Mouse (Mus musculus) 3134 (cell line): ENCODE results near the gene Dbr1.
"Not testable (repeated sequence)": the region's sequence is repeated elsewhere in the genome, so short reads cannot be mapped to it uniquely, and the experiment has no call there.

Source experiments
- DNase-seq: peaks from one replicate; pipeline ENCODE4 v3.0.0-alpha.2; 2011; ENCODE audit warnings: low spot score; ENCODE audit not compliant: insufficient read length; ENCODE audit errors: extremely low read depth

The Dbr1 gene

DNA sequence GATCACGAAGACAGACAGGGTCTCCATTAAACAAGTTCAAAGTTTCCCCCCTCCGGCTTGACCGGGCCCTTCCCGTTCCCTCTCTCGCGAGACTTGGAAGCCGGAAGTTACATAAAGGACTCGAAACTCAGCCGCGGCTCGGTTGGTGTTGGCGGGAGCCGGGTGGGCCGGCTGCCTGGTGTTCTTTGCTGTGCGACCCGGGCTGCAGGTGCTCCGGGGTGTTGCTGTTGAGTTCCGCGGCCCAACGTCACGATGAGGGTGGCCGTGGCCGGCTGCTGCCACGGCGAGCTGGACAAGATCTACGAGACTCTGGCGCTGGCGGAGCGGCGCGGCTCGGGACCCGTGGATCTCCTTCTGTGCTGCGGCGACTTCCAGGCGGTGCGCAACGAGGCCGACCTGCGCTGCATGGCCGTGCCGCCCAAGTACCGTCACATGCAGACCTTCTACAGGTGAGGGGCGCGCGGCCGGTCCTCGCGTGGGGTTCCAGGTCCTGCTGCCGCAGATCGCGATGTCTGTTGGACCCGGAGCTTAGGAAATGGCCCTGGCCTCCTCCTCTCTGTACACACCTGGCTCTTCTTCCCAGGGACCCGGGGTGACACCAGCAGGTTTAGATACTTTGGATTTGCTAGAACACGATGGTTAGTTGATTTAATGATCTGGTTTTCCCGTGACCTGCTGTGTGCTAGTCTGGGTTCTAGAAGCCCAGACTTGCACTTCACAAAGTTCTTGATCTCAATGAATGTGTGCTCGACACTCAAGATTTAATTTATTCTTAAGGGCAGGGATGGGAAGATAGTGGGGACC is at the start of gene Dbr1:
Gene Dbr1 (plus strand): TSS at position 123 of the 804 bp plus-strand sequence.
- DNase-seq, result peak; percentile 89

DNA sequence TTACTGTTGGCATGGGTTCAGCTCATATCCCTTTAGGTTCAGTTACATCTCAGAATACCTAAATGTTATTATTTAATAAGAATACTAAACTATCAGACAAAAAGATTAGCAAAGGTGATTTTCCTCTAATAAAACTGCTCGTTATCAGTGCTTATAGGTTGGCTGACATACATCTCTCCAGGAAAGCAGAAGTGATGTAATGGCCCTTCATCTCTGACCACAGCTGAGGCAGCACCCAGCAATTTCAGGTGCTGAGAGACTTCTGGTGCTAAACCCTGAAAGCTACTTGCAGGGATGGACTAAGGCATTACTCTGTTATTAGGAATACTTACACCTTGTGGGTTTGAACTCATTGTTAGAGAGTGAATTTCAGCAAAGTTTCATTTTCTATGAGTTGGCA is 43.7 kb upstream of the Dbr1 start:
- no peak for DNase-seq

DNA sequence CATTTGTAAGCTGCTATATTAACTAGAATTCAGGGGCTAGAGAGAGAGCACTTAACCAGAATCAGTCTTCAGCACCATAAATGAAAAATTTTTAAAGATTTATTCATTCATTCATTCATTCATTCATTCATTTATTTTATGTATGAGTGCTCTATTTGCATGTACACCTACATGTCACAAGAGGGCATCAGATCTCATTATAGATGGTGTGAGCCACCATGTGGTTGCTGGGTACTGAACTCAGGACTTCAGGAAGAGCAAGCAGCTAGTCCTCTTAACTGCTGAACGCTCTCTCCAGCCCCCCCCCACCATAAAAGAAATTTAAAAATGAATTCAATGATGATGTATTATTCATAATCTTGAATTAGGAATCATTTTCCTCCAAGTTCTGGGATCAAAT is 29.3 kb upstream of the Dbr1 start:
- no peak for DNase-seq

DNA sequence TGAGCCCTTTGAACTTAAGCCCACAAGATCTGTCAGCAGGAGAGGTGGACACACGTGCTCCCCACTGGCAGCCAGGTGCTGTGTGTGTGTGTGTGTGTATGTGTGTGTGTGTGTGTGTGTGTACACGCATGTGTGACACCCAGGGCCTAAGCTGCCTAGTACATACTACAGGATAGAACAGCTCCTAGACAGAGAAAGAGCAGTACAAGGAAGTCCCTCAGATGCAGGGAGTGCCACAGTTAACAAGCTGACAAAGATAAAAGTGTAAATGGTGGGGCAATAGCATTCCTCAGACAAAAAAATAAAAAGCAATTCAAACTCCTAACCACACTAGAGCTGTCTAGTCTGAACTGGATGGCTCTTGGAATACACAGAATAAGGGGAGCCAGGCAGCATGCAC is 23.5 kb upstream of the Dbr1 start:
- DNase-seq, result no peak

DNA sequence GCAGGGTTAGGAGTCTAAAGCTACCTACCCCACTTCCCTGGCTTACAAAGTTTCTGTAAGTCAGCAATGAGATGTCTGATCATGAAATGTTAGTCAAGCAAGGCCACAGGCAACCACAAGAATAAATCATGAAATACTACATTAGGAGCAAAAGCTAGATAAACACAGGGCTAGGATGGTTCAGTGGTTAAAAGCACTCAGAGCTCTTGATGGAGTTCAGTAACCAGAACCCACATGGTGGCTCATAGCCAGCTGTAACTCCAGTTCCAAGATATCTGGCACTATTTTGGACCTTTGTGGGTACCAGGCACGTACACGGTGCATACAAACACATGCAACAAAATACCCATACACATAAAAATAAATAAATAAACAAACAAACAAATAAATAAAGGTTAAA is 22.6 kb upstream of the Dbr1 start:
- no peak for DNase-seq

DNA sequence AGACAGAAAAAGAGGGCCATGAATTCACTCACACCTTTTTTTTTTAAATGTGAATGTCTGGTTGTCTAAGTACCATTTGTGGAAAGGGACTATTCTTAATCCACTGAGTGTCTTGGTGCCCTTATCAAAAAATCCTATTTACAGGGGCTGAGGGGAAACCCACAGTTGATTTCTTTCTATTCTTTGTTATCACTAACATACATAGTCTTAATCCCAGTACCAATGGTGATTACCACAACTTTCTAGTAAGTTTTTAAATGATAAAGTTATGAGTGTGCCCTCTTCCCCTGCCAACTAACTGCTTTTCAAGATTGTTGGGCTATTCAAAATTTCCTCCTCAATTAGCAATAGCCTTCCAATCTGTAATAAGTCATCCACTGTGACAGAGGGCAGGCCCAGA is 21.5 kb upstream of the Dbr1 start:
- no peak for DNase-seq

DNA sequence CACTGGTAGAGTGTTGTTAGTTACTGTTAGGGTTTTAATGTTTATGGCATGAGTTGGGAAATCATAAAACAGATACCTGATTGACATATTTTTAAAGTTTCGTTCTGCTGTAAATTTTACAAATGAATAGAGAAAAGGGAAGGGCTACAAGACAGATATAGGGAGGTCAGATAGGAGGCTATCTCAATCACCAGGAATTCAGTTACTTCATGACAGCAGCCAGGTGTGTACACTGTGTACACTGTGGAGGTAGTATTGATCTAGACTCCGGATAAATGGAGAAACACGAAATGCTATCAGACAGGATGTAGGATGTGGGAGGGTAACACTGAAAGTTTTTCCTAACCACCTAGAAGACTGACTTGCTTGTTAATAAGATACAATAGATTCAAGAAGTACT is 20.3 kb upstream of the Dbr1 start:
- no peak for DNase-seq

DNA sequence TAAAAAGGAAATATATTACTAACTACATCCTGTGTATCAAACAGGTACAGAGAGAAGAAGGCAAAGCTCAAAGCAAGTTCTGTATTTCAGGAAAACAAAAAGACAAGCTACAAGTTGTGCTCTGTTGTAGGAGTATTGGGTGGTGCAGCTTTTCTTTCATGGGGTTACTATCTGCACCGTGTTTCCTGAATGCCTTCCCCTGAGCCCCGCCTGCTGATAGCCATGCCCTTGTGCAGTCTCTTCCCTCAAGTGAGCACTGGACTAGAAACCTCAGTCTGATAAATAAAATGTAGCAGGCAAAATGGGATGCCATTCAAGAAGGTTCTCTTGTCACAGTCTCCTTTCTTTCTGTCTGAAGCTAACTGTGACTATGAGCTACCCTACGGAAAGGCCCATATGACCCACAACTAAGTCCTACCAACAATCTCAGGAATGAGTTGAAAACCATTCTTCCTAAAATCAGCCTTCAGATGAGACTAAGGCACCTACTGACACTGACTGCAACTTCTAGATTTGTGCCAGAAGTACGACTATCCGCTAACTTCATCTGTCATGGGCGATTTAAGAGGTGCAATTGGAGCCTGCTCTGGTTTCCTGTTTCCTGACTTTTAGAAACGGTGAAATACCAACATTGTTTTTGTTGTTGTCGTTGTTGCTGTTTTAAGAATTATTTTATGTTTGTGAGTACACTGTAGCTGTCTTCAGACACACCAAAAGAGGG is 17.9 kb upstream of the Dbr1 start:
- DNase-seq, result no peak

DNA sequence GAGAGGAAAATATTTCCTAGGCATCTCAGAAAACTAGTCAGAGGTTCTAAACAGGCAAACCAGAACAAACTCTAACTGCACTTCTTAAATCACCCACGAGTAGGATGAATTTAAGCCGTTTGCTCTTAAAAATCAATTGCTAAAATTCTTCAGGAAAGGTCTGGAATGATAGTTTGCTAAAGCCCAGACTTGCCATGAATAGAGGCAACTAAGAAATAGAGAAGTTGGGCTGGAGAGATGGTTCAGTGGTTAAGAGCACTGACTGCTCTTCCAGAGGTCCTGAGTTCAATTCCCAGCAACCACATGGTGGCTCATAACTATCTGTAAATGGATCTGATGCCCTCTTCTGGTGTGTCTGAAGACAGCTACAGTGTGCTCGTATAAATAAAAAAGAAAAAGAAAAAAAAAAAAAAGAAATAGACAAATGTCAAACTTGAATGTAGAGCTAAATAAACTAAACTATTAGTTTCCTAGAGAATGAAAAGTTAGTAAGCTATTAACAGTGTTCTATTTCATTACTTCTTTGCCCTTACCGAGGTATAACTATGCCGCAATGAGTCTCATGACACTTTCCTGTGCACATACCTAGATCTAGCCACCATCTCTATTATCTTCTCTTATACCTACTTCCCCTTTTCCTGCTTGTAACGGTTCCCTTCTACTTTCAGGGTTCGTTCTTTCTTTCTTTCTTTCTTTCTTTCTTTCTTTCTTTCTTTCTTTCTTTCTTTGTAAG is 16.6 kb upstream of the Dbr1 start:
- no peak for DNase-seq

DNA sequence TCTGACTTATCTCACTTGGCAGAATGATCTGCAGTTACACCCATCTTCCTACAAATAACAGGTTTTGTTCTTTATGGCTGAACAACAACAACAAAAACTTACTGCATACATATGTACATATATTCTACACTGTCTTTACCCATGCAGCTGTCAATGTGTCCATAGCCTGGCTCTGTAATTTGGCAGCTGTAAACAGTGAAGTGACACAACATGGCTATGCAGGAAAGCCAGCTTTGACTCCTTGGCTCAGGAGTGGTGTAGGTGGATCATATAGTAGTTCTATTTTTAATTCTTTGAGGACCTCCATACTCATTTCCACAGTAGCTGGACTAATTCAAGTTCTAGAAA is 16.1 kb upstream of the Dbr1 start:
- DNase-seq, result no peak

DNA sequence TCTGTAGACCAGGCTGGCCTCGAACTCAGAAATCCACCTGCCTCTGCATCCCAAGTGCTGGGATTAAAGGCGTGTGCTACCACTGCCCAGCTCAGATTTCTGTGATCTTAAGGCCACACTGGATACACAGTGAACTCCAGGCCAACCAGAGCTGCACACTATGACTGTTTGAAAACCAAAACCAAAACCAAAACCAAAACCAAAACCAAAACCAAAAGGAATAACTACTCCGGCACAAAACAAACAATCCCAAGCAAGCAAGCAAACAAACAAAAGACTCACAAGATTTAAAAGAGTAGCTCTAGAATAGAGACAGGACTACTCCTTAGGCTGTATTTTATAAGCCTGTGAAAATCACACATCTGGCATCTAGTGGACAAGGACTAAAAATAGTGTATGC is 15.2 kb upstream of the Dbr1 start:
- DNase-seq, result no peak

DNA sequence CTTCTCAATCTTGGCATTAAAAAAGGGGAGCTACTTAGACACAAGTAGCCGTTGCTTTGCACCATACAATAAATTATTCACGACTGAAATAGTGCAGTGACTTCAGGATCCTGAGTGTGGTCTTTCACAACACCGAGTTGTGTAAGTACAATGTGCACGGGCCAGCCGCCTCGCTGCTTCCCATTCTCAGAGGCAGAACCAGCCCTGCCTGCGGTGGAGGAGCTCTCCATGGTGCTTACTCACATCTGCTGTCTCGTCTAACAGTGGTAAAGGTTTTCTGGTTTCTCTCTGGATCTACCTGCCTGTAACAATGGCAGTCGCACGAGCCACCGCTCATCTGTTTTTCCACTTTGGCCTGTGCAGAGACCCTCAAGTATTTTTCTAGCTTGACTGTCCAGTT is 11.9 kb upstream of the Dbr1 start:
- DNase-seq, result peak; percentile 14

DNA sequence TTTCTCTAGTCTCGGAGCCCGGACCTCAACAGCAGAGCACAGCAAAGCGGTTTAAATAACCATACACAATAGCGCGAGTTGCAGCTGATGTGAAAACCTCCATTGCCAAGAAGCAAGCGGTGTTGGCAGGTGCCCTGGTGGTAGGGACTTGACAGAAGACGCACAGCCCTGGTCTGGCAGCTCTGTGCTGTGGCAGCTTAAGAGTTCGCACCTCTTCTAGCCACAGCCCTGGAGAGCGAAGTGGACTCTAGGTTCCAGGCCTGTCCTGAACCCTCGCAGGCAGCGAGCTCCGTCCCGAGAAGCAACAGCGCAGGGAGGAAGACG is 7.6 kb upstream of the Dbr1 start:
- DNase-seq, result no peak

DNA sequence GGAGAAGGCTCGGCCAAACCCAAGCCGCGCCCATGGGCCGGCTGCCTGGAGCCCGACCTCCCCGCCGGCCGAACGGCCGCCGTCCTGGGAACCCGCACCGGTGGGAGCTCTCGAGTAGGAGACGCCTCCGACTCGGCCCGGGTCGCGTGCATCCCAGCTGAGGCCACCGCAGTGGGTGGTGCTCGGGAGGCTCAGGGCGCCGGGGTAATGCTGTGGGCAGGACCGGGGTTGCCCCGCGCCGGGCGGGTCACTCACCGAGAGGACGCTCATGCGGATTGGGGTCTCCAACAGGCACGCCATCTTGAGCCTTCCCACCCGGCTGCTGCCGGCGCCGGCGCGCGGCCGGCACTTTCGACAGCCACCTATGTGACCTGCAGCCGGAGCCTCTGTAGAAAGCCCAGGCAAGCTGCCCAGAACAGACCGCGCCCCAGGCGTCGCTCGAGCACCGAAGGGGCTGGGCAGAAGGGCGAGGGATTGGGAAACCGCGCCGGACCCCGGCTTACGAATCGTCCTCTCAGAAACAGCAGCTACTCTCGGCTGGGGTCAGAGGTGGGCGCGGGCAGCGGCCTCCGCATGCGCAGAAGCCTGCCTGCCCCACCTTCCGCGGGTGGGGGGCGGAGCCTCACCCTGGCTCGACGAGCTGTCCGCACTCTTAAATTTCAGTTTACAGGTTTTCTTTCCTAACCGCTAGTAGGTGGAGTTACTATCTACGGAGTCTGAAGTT is 7.1 kb upstream of the Dbr1 start, which contains the start of gene Armc8:
Gene Armc8 (minus strand): TSS at position 553 of the 724 bp plus-strand sequence.
- peak; percentile 96 for DNase-seq

DNA sequence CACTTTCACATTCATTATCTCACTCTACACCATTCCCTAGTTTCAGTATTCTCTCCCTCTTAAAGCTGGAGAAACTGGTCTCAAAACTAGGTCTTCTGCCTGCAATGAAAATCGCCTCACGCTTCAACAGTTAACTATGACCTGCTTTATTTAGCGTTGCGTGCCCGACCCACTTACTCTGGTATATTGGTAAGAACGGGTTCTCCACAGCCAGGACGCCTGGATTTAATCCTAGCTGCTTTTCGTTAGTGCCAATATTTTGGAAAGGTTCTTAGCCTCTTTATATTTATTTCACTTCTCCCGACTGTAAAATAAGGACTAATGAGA is 6.6 kb upstream of the Dbr1 start:
- DNase-seq, result no peak

DNA sequence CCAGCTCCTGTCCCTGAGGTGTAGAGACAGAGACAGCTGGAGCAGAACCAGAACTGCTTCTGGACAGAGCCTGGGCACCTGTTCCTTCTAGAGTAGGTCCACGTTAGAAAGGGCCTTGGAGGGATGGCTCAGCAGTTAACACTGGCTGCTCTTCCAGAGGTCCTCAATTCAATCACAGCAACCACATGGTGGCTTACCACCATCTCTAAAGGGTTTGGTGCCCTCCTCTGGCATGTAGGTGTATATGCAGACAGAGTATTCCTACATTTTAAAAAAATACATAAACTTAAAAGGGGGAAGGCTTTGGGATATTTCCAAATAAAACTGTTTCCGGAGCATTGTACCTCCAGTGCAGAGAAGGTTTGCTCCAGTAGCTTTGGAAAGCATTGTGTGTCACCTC is 5.1 kb downstream of the Dbr1 start:
- DNase-seq, result peak; percentile 36

DNA sequence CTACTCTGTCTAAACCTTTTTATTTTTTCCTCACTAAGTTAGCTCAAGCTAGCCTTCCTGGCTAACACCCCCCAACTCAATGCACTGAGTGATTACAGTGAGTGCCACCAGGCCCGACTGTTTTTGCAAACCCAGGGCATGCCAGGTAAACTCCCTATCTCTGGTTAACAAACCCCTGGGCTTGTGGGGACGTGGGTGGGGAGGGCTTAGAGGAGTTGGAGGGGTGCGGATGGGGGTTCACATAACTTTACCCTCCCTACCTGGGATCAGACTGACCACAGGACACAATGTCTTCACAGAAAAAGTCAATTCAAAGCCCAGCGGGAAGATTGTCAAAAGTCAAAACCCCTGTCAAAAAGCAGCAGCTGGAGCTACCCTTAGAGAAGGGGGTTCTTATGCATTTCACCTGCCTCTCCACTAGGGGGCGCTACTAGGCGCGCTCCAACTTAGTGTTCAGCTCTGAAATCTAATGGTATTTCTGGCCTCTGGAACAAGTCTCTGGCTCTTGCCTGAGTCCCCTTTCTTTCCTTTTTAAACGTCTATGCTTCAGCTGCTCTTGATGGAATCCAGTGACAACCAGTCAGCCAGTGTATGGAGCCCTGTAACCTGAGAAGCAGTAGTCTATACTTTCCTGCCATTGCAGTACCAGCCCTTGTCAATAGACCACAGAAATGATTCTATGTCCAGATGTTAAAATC is 12.1 kb downstream of the Dbr1 start:
- peak; percentile 11 for DNase-seq

DNA sequence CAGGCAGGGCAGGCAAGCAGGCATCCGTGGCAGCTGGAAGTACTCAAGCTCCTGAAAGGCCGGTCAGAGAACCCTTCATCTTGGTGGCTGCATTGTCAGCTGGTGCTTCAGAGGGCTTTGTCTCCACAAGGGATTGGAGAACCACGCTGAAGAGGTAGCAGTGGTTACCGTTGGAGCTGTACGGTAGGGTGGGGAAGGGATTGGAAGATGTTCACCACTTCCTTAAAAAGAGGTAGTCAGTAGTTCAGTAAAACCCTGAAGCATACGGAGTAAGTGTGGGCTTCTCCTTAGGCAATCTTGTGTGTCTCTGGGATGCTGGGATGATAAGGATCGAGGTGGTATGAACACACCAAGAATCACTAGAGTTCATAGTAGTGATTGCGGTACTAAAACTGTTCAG is 15.5 kb downstream of the Dbr1 start:
- no peak for DNase-seq

DNA sequence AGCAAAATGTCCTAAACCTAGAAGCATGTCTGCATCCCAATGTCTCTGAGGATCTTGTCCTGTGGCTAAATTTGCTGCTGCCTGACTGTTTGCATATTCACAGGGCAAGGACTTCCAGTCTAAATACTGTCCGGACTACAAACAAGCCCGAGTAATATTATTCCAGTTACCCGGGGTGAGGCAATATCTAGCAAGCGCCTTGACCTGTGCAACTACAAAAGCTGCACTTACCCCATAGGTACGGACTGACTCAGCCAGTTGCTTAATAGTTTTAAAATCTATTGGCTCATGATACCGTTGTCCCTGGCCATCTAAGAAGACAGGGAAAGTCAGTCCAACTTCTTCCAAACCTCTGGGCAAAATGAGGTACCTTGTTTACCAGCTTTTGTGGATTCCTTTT is 23.5 kb downstream of the Dbr1 start:
- DNase-seq, result not testable (repeated sequence)

DNA sequence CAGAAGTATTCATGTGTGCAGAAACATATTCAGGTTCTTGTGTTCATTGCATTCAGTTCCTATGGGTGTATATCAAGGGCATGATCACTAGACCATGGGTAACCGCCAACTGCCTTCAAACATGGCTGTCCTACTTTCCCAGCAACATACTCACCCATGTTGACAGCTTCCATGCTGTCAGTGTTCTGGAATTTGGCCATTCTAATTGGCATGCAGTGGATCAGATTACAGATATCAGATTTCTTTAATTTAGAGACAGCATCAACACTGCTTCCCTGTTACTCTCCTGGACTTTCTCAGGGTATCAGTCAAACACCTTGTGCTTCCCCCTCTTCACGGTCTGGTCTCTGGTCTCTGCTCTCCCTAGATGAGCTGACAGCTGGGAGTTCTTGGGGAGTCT is 28.0 kb downstream of the Dbr1 start:
- DNase-seq, result no peak

DNA sequence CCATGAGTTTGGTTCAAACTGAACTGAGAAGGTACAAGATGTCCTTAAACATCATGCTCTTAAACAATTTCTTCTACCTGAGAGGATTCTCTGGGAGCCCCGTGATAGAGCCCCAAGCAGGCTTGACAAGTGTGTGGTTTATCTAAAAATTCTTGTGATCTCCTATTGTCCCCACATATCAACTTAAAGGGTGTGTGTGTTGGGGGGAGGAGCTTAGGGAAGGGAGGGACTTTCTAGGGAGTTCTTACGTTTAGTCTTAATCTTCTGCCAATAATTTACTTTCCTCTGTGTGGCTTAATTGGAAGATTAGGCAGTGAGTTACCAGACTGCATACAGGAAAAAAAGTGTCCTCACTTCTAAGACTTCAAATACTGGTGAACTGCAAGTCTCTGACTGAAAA is 36.6 kb downstream of the Dbr1 start, which contains the start of gene A4gnt:
Gene A4gnt (plus strand): TSS at position 301 of the 400 bp plus-strand sequence.
- no peak for DNase-seq
